Mouse (Mus musculus): Measurements from ENCODE around the gene Tmem108.

Tmem108 gene

GRCm38 (mm10) chr9:103548606-103549005 lies 213.0 kb downstream of the Tmem108 start:
- no peak for DNase-seq (ENCODE audit: low spot score in 2 of 2)

GRCm38 (mm10) chr9:103546695-103547645 lies 214.7 kb downstream of the Tmem108 start:
- no peak for DNase-seq (ENCODE audit: low spot score in 2 of 2)

GRCm38 (mm10) chr9:103545729-103546128 lies 215.9 kb downstream of the Tmem108 start:
- no peak for DNase-seq (ENCODE audit: low spot score in 2 of 2)

GRCm38 (mm10) chr9:103545271-103545670 lies 216.4 kb downstream of the Tmem108 start:
- no peak for DNase-seq (ENCODE audit: low spot score in 2 of 2)

- DNase-seq (ENCODE audit: low spot score in 2 of 2): no peak
Measured at GRCm38 (mm10) chr9:103544599-103544998, 217.0 kb downstream of the Tmem108 start.

GRCm38 (mm10) chr9:103540518-103540917 lies 221.1 kb downstream of the Tmem108 start:
- no peak for DNase-seq (ENCODE audit: low spot score in 2 of 2)

GRCm38 (mm10) chr9:103538047-103538816 lies 223.4 kb downstream of the Tmem108 start:
- DNase-seq (ENCODE audit: low spot score in 2 of 2): no peak

- DNase-seq (ENCODE audit: low spot score in 2 of 2): no peak
Measured at GRCm38 (mm10) chr9:103536059-103536634, 225.5 kb downstream of the Tmem108 start.

GRCm38 (mm10) chr9:103525041-103525537 lies 236.5 kb downstream of the Tmem108 start:
- DNase-seq (ENCODE audit: low spot score in 2 of 2): no peak

- DNase-seq (ENCODE audit: low spot score in 2 of 2): no peak
Measured at GRCm38 (mm10) chr9:103524600-103524999, 237.0 kb downstream of the Tmem108 start.

GRCm38 (mm10) chr9:103523742-103524403 lies 237.8 kb downstream of the Tmem108 start:
- no peak for DNase-seq (ENCODE audit: low spot score in 2 of 2)

- no peak for DNase-seq (ENCODE audit: low spot score in 2 of 2)
Measured at GRCm38 (mm10) chr9:103523008-103523407, 238.6 kb downstream of the Tmem108 start.

GRCm38 (mm10) chr9:103513884-103514283 lies 247.8 kb downstream of the Tmem108 start:
- no peak for DNase-seq (ENCODE audit: low spot score in 2 of 2)

GRCm38 (mm10) chr9:103512257-103512656 lies 249.4 kb downstream of the Tmem108 start:
- no peak for DNase-seq (ENCODE audit: low spot score in 2 of 2)

- no peak for DNase-seq (ENCODE audit: low spot score in 2 of 2)
Measured at GRCm38 (mm10) chr9:103506968-103507584, 254.6 kb downstream of the Tmem108 start.

- DNase-seq (ENCODE audit: low spot score in 2 of 2): no peak
Measured at GRCm38 (mm10) chr9:103505067-103505466, 256.6 kb downstream of the Tmem108 start.

- no peak for DNase-seq (ENCODE audit: low spot score in 2 of 2)
Measured at GRCm38 (mm10) chr9:103504646-103505045, 257.0 kb downstream of the Tmem108 start.

- DNase-seq (ENCODE audit: low spot score in 2 of 2): no peak
Measured at GRCm38 (mm10) chr9:103503586-103504298, 257.9 kb downstream of the Tmem108 start.

- no peak for DNase-seq (ENCODE audit: low spot score in 2 of 2)
Measured at GRCm38 (mm10) chr9:103502655-103503054, 259.0 kb downstream of the Tmem108 start.

GRCm38 (mm10) chr9:103501861-103502364 lies 259.7 kb downstream of the Tmem108 start:
- no peak for DNase-seq (ENCODE audit: low spot score in 2 of 2)

Data from spleen, postnatal 36 days (tissue).